Mouse (Mus musculus) kidney, embryonic 15.5 days (tissue): ENCODE results near the gene Hps5. TPM values are rescaled to one million over a fixed set of nuclear protein-coding genes. Genes with fewer than 3 reads are reported as not detected.
"Not testable (repeated sequence)": the region's sequence is repeated elsewhere in the genome, so short reads cannot be mapped to it uniquely, and the experiment has no call there.

Experiments
- ATAC-seq: fragments of 200-750 bp; cut with Nextera tagmentation; replicated peaks from 2 replicates; pipeline ENCODE4 v1.8.0; 2017; ENCODE audit warnings: moderate TSS enrichment; ENCODE audit not compliant: low FRiP score
- H3K27ac ChIP-seq: fragments of 300-500 bp; sonication (generic); 2 replicates; pipeline ENCODE4 v1.5.1; 2015; ENCODE audit warnings: mild to moderate bottlenecking, inconsistent platforms
- H3K27me3 ChIP-seq: fragments of 300-500 bp; sonication (generic); 2 replicates; pipeline ENCODE4 v1.6.1; 2015; ENCODE audit warnings: inconsistent platforms
- H3K36me3 ChIP-seq: fragments of 300-500 bp; sonication (generic); 2 replicates; pipeline ENCODE4 v1.6.1; 2015; ENCODE audit warnings: inconsistent platforms
- H3K4me1 ChIP-seq: fragments of 300-500 bp; sonication (generic); 2 replicates; pipeline ENCODE4 v1.6.1; 2015; ENCODE audit warnings: inconsistent platforms
- H3K4me2 ChIP-seq: fragments of 300-500 bp; sonication (generic); 2 replicates; pipeline ENCODE4 v1.6.1; 2015; ENCODE audit warnings: moderate library complexity, mild to moderate bottlenecking, inconsistent platforms
- H3K4me3 ChIP-seq: fragments of 300-500 bp; sonication (generic); replicated peaks from 2 replicates; pipeline ENCODE4 v1.5.1; 2015; ENCODE audit warnings: mild to moderate bottlenecking, inconsistent platforms
- H3K9ac ChIP-seq: fragments of 300-500 bp; sonication (generic); 2 replicates; pipeline ENCODE4 v1.6.1; 2015; ENCODE audit warnings: mild to moderate bottlenecking, inconsistent platforms
- H3K9me3 ChIP-seq: fragments of 300-500 bp; sonication (generic); replicated peaks from 2 replicates; pipeline ENCODE4 v1.6.1; 2016; ENCODE audit warnings: inconsistent platforms
- whole genome bisulfite sequencing: fragments of 180-500 bp; shearing (Covaris S2); methylation state at CpG from one replicate; pipeline ENCODE4 v1.1.7; 2015; ENCODE audit warnings: mixed read lengths; 5-methylcytosine and 5-hydroxymethylcytosine counted together
- polyA plus RNA-seq: library from polyadenylated mRNA; unstranded; fragments of >200 nt; fragmentation: Nextera tagmentation; extraction: Ambion mirVana; gene quantifications from 2 replicates; pipeline ENCODE4 v1.2.1, GENCODE M21; 2015

Hps5 gene
- polyA plus RNA-seq, 1 experiment from 2014 or later = 31.5 TPM

DNA sequence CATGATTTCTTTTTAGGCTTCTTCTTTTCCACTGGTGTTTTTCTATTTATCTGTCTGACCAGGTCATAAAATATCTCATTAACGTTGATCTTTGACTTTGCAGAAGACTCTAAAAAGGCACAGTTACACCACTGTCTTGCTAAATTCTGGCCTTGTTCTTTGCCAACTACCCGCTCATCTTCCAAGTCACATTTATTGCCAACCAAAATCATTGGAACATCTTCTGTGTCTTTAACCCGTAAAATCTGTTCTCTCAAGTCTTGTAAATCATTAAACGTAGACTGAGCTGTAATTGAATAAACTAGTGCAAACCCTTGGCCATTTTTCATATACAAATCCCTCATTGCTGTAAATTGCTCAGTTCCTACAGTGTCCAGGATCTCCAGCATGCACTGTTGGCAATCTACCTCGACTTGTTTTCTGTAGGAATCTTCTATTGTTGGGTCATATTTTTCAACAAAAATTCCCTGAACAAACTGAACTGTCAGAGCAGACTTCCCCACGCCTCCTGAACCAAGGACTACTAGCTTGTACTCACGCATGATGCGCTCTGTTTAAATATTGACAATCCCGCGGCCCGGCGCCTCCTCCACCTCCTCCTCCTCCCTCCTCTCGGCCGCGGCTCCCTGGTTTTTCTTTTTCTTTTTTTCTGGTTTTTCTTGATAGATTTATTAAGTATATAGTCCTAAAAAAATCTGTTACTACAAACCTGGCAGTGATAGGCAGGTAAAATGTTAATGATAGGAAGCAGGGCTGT lies 25.2 kb upstream of the Hps5 start:
- not testable (repeated sequence) for H3K4me1 ChIP-seq, H3K4me3 ChIP-seq, H3K9me3 ChIP-seq, H3K9ac ChIP-seq, H3K27me3 ChIP-seq, H3K4me2 ChIP-seq
- 0 out of 2 replicates have a peak, but pooled peaks have one; percentile 58 for ATAC-seq
- 60% methylated on average over 15 of the region's 15 CpGs for WGBS
- peaks cover 79% of the 10 kb centered on the region for H3K36me3 ChIP-seq
- H3K27ac ChIP-seq = peak overlapping the region; percentile 62; the same call in 1 of the 2 replicates

DNA sequence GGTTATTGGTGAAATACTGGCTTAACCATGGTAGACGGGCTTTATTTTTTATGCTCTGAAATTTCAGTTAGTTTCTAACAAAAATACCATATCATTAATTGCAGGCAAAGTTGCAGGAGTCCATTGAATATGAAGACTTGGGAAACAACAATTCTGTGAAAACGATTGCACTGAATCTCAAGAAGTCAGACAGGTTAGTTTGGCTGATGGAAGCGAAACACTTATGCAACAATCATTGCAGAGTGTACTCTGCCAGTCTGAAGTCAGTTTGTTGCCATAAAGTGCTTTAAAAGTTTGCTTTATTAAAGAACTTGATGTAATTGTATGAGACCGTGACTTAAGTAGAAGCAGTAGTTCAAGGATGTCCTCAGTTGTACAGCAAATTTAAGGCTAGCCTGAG lies 18.1 kb upstream of the Hps5 start:
- H3K27ac ChIP-seq = no peak overlapping the region
- H3K36me3 ChIP-seq = peaks cover 91% of the 10 kb centered on the region
- ATAC-seq = no peak
- no peak overlapping the region for H3K4me2 ChIP-seq
- WGBS = 91% methylated on average over 4 of the region's 4 CpGs
- H3K9me3 ChIP-seq = no peaks in the 10 kb centered on the region
- H3K4me1 ChIP-seq = no peaks in the 10 kb centered on the region
- H3K27me3 ChIP-seq = no peaks in the 10 kb centered on the region
- no peak overlapping the region for H3K4me3 ChIP-seq
- no peak overlapping the region for H3K9ac ChIP-seq

DNA sequence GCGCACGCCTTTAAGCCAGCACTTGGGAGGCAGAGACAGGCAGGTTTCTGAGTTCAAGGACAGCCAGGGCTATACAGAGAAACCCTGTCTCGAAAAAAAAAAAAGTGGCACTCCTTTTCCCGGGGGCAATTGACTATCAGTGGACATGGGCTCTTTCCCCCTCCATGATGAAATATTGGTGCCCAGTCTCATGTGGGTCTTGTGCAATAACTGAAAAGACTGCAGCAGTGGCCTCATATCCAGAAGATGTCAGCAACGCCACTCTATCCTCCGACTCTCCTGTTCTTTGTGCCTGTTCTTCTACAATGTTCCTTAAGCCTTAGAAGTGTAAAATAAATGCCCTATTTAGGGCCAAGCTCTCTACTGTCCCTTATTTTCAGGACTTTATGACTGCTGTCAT lies 14.5 kb upstream of the Hps5 start:
- H3K9me3 ChIP-seq = no peaks in the 10 kb centered on the region
- H3K9ac ChIP-seq = no peak overlapping the region
- no peak overlapping the region for H3K4me3 ChIP-seq
- no peaks in the 10 kb centered on the region for H3K27me3 ChIP-seq
- ATAC-seq = no peak
- no peak overlapping the region for H3K4me2 ChIP-seq
- H3K4me1 ChIP-seq = no peaks in the 10 kb centered on the region
- WGBS = 96% methylated on average over 6 of the region's 6 CpGs
- no peak overlapping the region for H3K27ac ChIP-seq
- H3K36me3 ChIP-seq = peaks cover 86% of the 10 kb centered on the region

- ATAC-seq = no peak
- H3K4me3 ChIP-seq = peak overlapping the region; percentile 97
- H3K9me3 ChIP-seq = no peaks in the 10 kb centered on the region
- peak overlapping the region; percentile 89 for H3K9ac ChIP-seq
- peaks cover 21% of the 10 kb centered on the region for H3K4me1 ChIP-seq
- H3K27me3 ChIP-seq = no peaks in the 10 kb centered on the region
- peak overlapping the region; percentile 73 for H3K4me2 ChIP-seq
- H3K27ac ChIP-seq = no peak overlapping the region
- WGBS = 55% methylated on average over 6 of the region's 6 CpGs
- peaks cover 29% of the 10 kb centered on the region for H3K36me3 ChIP-seq
Measured at GRCm38 (mm10) chr7:46796779-46797178, 915 bp upstream of the Hps5 start.

DNA sequence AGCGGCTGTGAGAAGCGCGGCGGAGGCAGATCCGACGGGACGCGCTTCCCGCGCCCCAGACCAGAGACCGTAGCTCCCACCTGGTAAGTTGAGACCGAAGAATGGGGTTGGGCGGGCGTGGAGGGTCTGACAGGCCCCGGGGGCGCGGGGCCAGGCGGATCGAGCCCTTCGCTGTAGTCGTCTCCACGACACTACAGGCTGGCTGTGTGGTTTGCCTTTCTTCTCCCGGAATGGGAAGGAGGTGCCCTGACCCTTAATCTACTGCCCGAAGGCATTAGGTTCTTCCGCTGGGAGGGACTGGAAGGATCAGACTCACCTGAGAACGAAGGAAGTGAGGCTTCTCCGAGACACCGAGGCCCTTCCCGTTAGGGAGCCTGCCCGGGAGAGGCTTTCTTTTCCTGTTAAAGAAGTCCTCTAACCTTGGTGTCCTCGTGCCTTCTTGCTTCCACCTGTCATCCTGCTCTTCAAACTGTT lies 379 bp upstream of the Hps5 start:
- ATAC-seq = no peak
- Histone ChIP-seq H3K4me1 (peaks cover 21% of the 10 kb centered on the region), H3K4me3 (peak overlapping the region; percentile 97), H3K9ac (peak overlapping the region; percentile 89), H3K9me3 (no peaks in the 10 kb centered on the region), H3K27me3 (no peaks in the 10 kb centered on the region), H3K4me2 (peak overlapping the region; percentile 73), H3K36me3 (peaks cover 24% of the 10 kb centered on the region), H3K27ac (peak overlapping the region; percentile 88)
- under 1% methylated on average over 31 of the region's 31 CpGs for WGBS

DNA sequence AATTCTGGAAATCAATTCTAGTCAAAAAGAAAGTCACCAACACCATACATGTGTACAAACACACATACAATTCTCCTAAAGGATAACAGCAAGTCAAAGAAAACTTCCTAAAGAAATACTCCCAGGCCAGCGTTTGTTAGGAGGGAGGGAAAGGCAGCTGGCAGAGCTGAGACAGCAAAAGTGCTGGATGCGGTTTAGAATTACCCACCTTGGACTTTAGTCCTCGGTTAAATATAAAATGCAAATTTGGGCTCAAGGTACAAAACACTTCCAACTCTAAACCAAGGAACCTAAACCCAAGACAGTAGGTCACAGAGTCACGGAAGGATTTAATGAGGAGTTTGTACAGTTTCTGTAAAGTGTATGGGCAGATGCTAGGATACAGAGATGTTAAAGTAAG lies 2.0 kb downstream of the Hps5 start:
- H3K4me3 ChIP-seq = no peak overlapping the region
- H3K9me3 ChIP-seq = no peaks in the 10 kb centered on the region
- no peaks in the 10 kb centered on the region for H3K27me3 ChIP-seq
- H3K36me3 ChIP-seq = peaks cover 24% of the 10 kb centered on the region
- H3K9ac ChIP-seq = no peak overlapping the region
- WGBS = 66% methylated on average over 4 of the region's 4 CpGs
- peaks cover 21% of the 10 kb centered on the region for H3K4me1 ChIP-seq
- peak overlapping the region; percentile 73; the same call in 1 of the 2 replicates for H3K4me2 ChIP-seq
- ATAC-seq = no peak
- no peak overlapping the region for H3K27ac ChIP-seq

DNA sequence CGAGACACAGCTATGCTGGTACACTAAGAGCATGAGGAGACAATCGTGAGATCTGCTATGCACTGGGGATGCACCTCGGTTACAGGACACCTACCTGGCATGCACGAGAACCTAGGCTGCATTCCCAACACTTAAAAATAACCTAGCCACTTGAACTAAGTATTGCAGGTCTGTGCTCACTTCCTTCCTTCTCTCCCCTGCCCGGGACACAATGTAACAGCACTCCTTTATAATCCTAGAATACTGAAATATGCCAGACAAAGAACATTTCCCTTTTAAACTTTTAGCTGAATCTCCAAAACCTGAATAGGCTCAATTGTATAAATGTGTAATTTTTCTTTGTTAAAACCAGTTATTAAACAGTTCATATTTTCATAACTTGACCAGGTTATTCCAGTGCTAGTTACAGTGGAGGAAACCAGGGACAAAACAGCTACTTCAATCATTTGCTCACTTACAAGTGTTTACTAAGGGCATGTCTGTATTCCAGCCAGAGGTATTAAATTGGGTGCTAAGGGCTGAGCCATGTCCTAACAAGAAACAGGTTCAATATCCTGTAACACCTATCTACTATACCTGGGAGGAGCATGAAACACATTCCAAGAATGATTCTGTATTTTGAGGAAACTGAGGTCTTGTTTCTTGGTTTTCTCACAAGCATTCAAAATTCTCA lies 6.6 kb downstream of the Hps5 start:
- H3K4me2 ChIP-seq = no peak overlapping the region
- peaks cover 56% of the 10 kb centered on the region for H3K36me3 ChIP-seq
- H3K4me3 ChIP-seq = no peak overlapping the region
- H3K27me3 ChIP-seq = no peaks in the 10 kb centered on the region
- 95% methylated on average over 5 of the region's 5 CpGs for WGBS
- H3K27ac ChIP-seq = no peak overlapping the region
- no peak for ATAC-seq
- no peaks in the 10 kb centered on the region for H3K4me1 ChIP-seq
- no peak overlapping the region for H3K9ac ChIP-seq
- H3K9me3 ChIP-seq = no peaks in the 10 kb centered on the region

GRCm38 (mm10) chr7:46770706-46771105 lies 25.2 kb downstream of the Hps5 start:
- WGBS = 70% methylated on average over 4 of the region's 4 CpGs
- no peak overlapping the region for H3K27ac ChIP-seq
- H3K9me3 ChIP-seq = no peaks in the 10 kb centered on the region
- H3K9ac ChIP-seq = no peak overlapping the region
- ATAC-seq = no peak
- no peak overlapping the region for H3K4me2 ChIP-seq
- H3K4me1 ChIP-seq = no peaks in the 10 kb centered on the region
- H3K36me3 ChIP-seq = peaks cover 90% of the 10 kb centered on the region
- no peaks in the 10 kb centered on the region for H3K27me3 ChIP-seq
- no peak overlapping the region for H3K4me3 ChIP-seq

- H3K27ac ChIP-seq = no peak overlapping the region
- no peaks in the 10 kb centered on the region for H3K4me1 ChIP-seq
- WGBS = 95% methylated on average over 7 of the region's 7 CpGs
- no peaks in the 10 kb centered on the region for H3K27me3 ChIP-seq
- H3K9ac ChIP-seq = no peak overlapping the region
- no peak overlapping the region for H3K4me2 ChIP-seq
- ATAC-seq = no peak
- H3K9me3 ChIP-seq = no peaks in the 10 kb centered on the region
- H3K4me3 ChIP-seq = no peak overlapping the region
- peaks cover 89% of the 10 kb centered on the region for H3K36me3 ChIP-seq
Measured at GRCm38 (mm10) chr7:46768451-46768850, 27.4 kb downstream of the Hps5 start.

DNA sequence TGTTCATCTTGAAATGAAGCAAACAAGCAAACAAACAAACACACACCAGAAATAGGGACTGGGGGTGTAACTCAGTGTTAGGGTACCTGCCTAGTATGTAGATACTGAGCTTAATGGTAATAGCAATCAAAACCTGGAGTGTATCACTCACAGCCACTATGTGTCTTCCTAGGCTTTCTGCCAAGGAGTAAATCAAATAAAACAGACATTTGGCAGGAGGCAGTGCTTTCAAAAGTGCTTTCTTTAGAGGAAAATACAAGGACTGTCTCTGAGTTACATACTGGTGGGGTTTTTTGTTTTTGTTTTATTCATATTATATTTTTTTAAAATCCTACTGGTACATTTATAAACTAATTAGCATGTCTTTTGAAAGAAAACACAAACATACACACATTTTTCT lies 28.5 kb downstream of the Hps5 start:
- Histone ChIP-seq H3K27me3 (no peaks in the 10 kb centered on the region), H3K36me3 (peaks cover 89% of the 10 kb centered on the region), H3K4me1 (no peaks in the 10 kb centered on the region), H3K9ac (no peak overlapping the region), H3K9me3 (no peaks in the 10 kb centered on the region), H3K4me3 (no peak overlapping the region), H3K4me2 (no peak overlapping the region), H3K27ac (no peak overlapping the region)
- no peak for ATAC-seq

- peaks cover 97% of the 10 kb centered on the region for H3K36me3 ChIP-seq
- no peak for ATAC-seq
Measured at GRCm38 (mm10) chr7:46764672-46765071, 31.2 kb downstream of the Hps5 start.

GRCm38 (mm10) chr7:46762601-46763000 lies 33.3 kb downstream of the Hps5 start:
- 94% methylated on average over 5 of the region's 5 CpGs for WGBS
- no peak overlapping the region for H3K4me3 ChIP-seq
- ATAC-seq = no peak
- H3K27me3 ChIP-seq = no peaks in the 10 kb centered on the region
- H3K27ac ChIP-seq = no peak overlapping the region
- H3K36me3 ChIP-seq = peaks cover 94% of the 10 kb centered on the region
- no peak overlapping the region for H3K4me2 ChIP-seq
- no peak overlapping the region for H3K9ac ChIP-seq
- no peaks in the 10 kb centered on the region for H3K4me1 ChIP-seq
- no peaks in the 10 kb centered on the region for H3K9me3 ChIP-seq

More at GRCm38 (mm10) chr7:46764672-46765071, 31.2 kb downstream of the Hps5 start:
- Histone ChIP-seq H3K4me3 (no peak overlapping the region), H3K4me2 (no peak overlapping the region), H3K27ac (no peak overlapping the region), H3K4me1 (no peaks in the 10 kb centered on the region), H3K27me3 (no peaks in the 10 kb centered on the region), H3K9me3 (no peaks in the 10 kb centered on the region), H3K9ac (no peak overlapping the region)
- WGBS = 97% methylated on average over 8 of the region's 8 CpGs
